ENCODE assay signal across 8 mouse cellular contexts in the genomic region with DNA sequence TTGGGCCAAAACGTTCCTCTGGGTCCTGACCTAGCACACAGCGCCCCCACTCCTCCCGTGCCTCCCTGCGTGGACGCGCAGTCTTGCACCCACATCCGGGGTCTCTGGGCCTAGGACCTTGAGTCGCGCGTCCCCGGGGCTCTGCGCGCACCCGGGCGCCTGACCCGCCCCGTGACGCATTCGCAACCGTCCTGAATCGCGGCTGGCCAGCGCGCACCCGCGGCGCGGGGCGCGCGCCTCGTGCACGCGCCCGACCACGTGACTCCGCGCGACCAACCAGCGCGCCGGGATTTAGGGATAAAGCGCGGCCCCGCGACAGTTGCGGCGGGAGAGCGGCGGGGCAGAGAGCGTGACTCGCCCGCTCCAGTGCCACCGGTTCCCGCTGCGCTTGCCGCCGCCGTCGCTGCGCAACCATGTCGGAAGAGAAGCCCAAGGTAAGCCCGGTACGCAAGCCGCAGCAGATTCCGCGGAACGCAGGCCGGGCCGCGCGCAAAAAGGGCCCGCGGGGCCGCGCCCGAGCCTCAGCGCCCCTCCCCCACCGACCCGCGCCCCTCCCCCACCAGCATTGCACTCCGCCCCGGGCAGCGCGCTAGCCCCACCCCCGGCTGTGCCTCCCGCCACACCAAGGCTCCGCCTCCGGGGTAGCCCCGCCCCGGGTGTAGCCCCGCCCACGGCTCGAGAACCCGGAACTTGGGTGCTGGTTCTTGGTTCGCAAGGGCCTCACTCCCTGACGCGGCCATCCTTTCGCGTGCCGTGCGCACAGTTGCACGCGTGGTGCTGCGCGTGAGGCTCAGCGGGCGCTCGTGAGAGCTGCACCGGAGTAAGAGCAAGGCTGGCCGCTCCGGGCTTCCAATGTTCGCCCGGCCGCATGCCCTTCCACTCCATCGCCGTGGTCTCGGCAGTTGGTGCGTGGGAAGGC. TPM values are rescaled to one million over a fixed set of nuclear protein-coding genes. Genes with fewer than 3 reads are reported as not detected.
DNase-seq lines count a peak whose midpoint lies in the region; ATAC-seq lines count a peak whose summit lies in the region.

A gene (plus strand): TSS at position 190 of the 919 bp plus-strand sequence.
A gene (plus strand): TSS at position 290 of the 919 bp plus-strand sequence.

- H3K4me1 ChIP-seq in hindbrain, embryonic 14.5 days (replicated peaks; ENCODE audit: control insufficient read depth, insufficient read depth, low read length): peaks cover 14% of the 10 kb centered on the region

- DNase-seq in R1 (ENCODE audit: low read depth, low spot score): peak; percentile 91
- peak; percentile 96 to 97 for DNase-seq in cerebellum, postnatal 25 days
- DNase-seq in frontal cortex, postnatal 25 days (ENCODE audit: low spot score in 2 of 2): peak; percentile 76 to 87
- DNase-seq in hindbrain, embryonic 14.5 days (ENCODE audit: low spot score): peak; percentile 87
- DNase-seq in layer of hippocampus, postnatal 36 days: peak; percentile 93
- DNase-seq in lung, postnatal 25 days (ENCODE audit: low spot score): peak; percentile 98
- peak; percentile 76 for DNase-seq in retina, adult 2 months (ENCODE audit: low read depth, low spot score)
- peak; percentile 100 for DNase-seq in thymus, postnatal 25 days

- H3K27ac ChIP-seq in hindbrain, embryonic 14.5 days: peak within 1 kb of the TSS; percentile 92

- 1% methylated on average over 102 of the region's 119 CpGs for WGBS in hindbrain, embryonic 14.5 days

- H3K4me3 ChIP-seq in hindbrain, embryonic 14.5 days (replicated peaks; ENCODE audit: low read length): peak within 1 kb of the TSS; percentile 66

- H3K9ac ChIP-seq in hindbrain, embryonic 14.5 days: peak within 1 kb of the TSS; percentile 78

- H3K27me3 ChIP-seq in hindbrain, embryonic 14.5 days (ENCODE audit: control insufficient read depth, insufficient read depth, low read length): no peaks in the 10 kb centered on the region

- peaks cover 22% of the 10 kb centered on the region for H3K36me3 ChIP-seq in hindbrain, embryonic 14.5 days (replicated peaks; ENCODE audit: control insufficient read depth, insufficient read depth)

- ATAC-seq in hindbrain, embryonic 14.5 days (ENCODE audit: low FRiP score): peak; percentile 85

- H3K9me3 ChIP-seq in hindbrain, embryonic 14.5 days (ENCODE audit: control insufficient read depth, low read length): 0 out of 2 replicates have a peak, but pooled peaks cover 4% of the 10 kb centered on the region

- peak within 1 kb of the TSS; percentile 86 for H3K4me2 ChIP-seq in hindbrain, embryonic 14.5 days (replicated peaks)

RNA-seq across cellular contexts. Expression of the first gene that starts in this region (rescaled TPM):
- polyA plus RNA-seq in hindbrain, embryonic 14.5 days (2014; fragmentation: Nextera tagmentation; extraction: Ambion mirVana): 235 and 260 TPM in 2 replicates
- total RNA-seq in layer of hippocampus, postnatal 36 days (2021): 100 to 1,000 TPM; 127 TPM

RNA-seq across cellular contexts. Expression of the second gene that starts in this region (rescaled TPM):
- 3.8 and 5.1 TPM in 2 replicates for polyA plus RNA-seq in hindbrain, embryonic 14.5 days (2014; fragmentation: Nextera tagmentation; extraction: Ambion mirVana)
- total RNA-seq in layer of hippocampus, postnatal 36 days (2021): 10 to 100 TPM; 17.2 to 29.6 TPM

Comparison
In these comparisons a context has a peak if more than half of its experiments do, and no peak if none do; other contexts are left out.
1. Peak in every context shown above with its lines: DNase-seq, ATAC-seq, H3K4me3 ChIP-seq and H3K27ac ChIP-seq.